Mouse (Mus musculus) liver, postnatal 0 days (tissue): ENCODE results near the gene Nkapl. TPM values are rescaled to one million over a fixed set of nuclear protein-coding genes. Genes with fewer than 3 reads are reported as not detected.

ENCODE experiments used
- ATAC-seq: fragments of 200-750 bp; cut with Nextera tagmentation; 2 replicates; pipeline ENCODE4 v1.8.0; 2017; ENCODE audit warnings: mild to moderate bottlenecking, moderate library complexity
- DNase-seq: peaks from one replicate; pipeline ENCODE4 v3.0.0-alpha.2; 2016
- H3K27ac ChIP-seq: fragments of 300-500 bp; sonication (generic); 2 replicates; pipeline ENCODE4 v1.5.1; 2014; ENCODE audit warnings: antibody characterized with exemption, moderate library complexity, mild to moderate bottlenecking, low read depth
- H3K27me3 ChIP-seq: fragments of 300-500 bp; sonication (generic); 2 replicates; pipeline ENCODE4 v1.6.1; 2014; ENCODE audit warnings: low read length, control low read depth, mixed read lengths; ENCODE audit not compliant: insufficient read depth
- H3K36me3 ChIP-seq: fragments of 300-500 bp; sonication (generic); replicated peaks from 2 replicates; pipeline ENCODE4 v1.6.1; 2014; ENCODE audit warnings: mild to moderate bottlenecking, control low read depth, low read length, moderate library complexity, mixed read lengths; ENCODE audit not compliant: insufficient read depth
- H3K4me1 ChIP-seq: fragments of 300-500 bp; sonication (generic); 2 replicates; pipeline ENCODE4 v1.6.1; 2014; ENCODE audit warnings: antibody characterized with exemption, mild to moderate bottlenecking, control low read depth; ENCODE audit not compliant: insufficient read depth
- H3K4me2 ChIP-seq: fragments of 300-500 bp; sonication (generic); 2 replicates; pipeline ENCODE4 v1.6.1; 2014; ENCODE audit warnings: low read depth, mild to moderate bottlenecking, low read length, moderate library complexity, mixed read lengths
- H3K4me3 ChIP-seq: fragments of 300-500 bp; sonication (generic); 2 replicates; pipeline ENCODE4 v1.5.1; 2014; ENCODE audit warnings: low read depth, low read length
- H3K9ac ChIP-seq: fragments of 300-500 bp; sonication (generic); replicated peaks from 2 replicates; pipeline ENCODE4 v1.6.1; 2014; ENCODE audit warnings: mild to moderate bottlenecking, moderate library complexity
- H3K9me3 ChIP-seq: fragments of 300-500 bp; sonication (generic); 2 replicates; pipeline ENCODE4 v1.6.1; 2016; ENCODE audit warnings: mild to moderate bottlenecking, control low read depth, low read length, mixed read lengths
- CTCF ChIP-seq: sonication (generic); IDR thresholded peaks from 2 replicates; pipeline ENCODE4 v1.5.1; 2016; ENCODE audit warnings: antibody characterized with exemption, low read depth
- EP300 ChIP-seq: IDR thresholded peaks from 2 replicates; pipeline ENCODE4 v1.6.1; 2016; ENCODE audit warnings: antibody characterized with exemption, low read depth, mild to moderate bottlenecking
- WGBS: fragments of 180-500 bp; shearing (Covaris S2); extraction: QIAGEN DNeasy Blood & Tissue Kit; methylation state at CpG from one replicate; pipeline ENCODE4 v1.1.7; 2014; ENCODE audit not compliant: insufficient replicate concordance; 5-methylcytosine and 5-hydroxymethylcytosine counted together
- polyA plus RNA-seq: library from polyadenylated mRNA; unstranded; fragments of >200 nt; fragmentation: Nextera tagmentation; extraction: Ambion mirVana; gene quantifications from 2 replicates; pipeline ENCODE4 v1.2.1, GENCODE M21; 2015

The Nkapl gene
- polyA plus RNA-seq, 1 experiment from 2014 or later = 2.0 TPM

- Histone ChIP-seq H3K27me3 (no peaks in the 10 kb centered on the region), H3K9me3 (no peaks in the 10 kb centered on the region), H3K4me1 (peaks cover 11% of the 10 kb centered on the region; the same call in 1 of the 2 replicates), H3K4me3 (no peak overlapping the region), H3K36me3 (no peaks in the 10 kb centered on the region), H3K27ac (no peak overlapping the region), H3K9ac (no peak overlapping the region), H3K4me2 (no peak overlapping the region)
- no peak for DNase-seq
- TF ChIP-seq EP300 = no peak
- no peak for TF ChIP-seq CTCF
- no peak for ATAC-seq
- WGBS = 39% methylated on average over 4 of the region's 4 CpGs
These were observed 12.0 kb downstream of the Nkapl start for GRCm38 (mm10) chr13:21456347-21456746.

DNA sequence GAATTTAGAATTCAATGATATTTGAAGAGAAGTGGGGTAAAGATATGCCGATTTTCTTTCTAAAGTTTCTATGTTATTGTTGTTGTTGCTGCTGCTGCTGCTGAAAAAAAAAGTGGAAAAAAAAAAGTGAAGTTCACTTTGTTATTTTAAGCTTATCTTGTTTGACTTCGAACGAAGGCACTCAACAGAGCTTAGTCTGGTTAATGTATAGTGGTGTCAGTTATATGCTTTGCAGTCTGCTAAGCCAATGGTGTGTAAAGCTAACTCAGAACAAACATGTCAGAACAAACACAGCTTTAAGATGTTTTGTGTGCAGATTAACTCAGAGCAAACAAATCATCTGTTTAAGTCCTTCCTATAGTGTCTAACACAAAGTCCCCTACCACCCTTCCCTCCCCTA lies 14.2 kb downstream of the Nkapl start:
- Histone ChIP-seq H3K27me3 (no peaks in the 10 kb centered on the region), H3K4me3 (no peak overlapping the region), H3K27ac (peak overlapping the region; percentile 81), H3K9ac (no peak overlapping the region), H3K36me3 (0 out of 2 replicates have a peak, but pooled peaks cover 4% of the 10 kb centered on the region), H3K4me2 (peak overlapping the region; percentile 75), H3K4me1 (peaks cover 17% of the 10 kb centered on the region; the same call in 1 of the 2 replicates), H3K9me3 (no peaks in the 10 kb centered on the region)
- ATAC-seq (no peak), DNase-seq (no peak)
- TF ChIP-seq CTCF = no peak
- TF ChIP-seq EP300 = no peak
- 41% methylated on average over 3 of the region's 3 CpGs for WGBS

DNA sequence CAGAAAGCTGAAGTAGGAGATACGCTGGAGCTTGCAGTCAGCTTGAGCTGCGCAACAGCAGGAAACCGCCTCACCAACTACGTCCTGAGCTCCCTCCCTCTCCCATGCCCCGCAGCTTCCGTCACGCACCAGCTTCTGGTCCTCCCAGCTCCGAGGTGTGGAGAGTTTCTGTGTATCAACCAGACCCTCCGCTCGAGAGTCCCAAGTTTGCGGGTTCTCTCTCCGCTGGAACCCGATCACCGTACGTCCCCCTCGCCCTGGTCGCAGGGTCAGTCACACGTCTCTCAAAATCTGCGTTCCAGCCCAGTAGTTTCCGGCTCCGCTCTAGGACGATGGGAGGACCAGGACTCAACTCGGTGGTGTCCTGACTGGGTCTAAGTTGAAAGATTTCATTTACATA lies 14.9 kb downstream of the Nkapl start, which contains the start of gene Zscan26:
Gene Zscan26, minus strand, starts transcription at position 282 of the 400 bp plus-strand sequence.
- 0 out of 2 replicates have a peak, but pooled peaks cover 4% of the 10 kb centered on the region for H3K36me3 ChIP-seq
- DNase-seq = peak; percentile 85
- H3K4me1 ChIP-seq = peaks cover 23% of the 10 kb centered on the region
- TF ChIP-seq EP300 = 0 out of 2 replicates have a peak, but pooled peaks have one; percentile 38
- no peak for TF ChIP-seq CTCF
- peak within 1 kb of the TSS; percentile 58 for H3K4me3 ChIP-seq
- H3K4me2 ChIP-seq = peak within 1 kb of the TSS; percentile 75
- H3K9ac ChIP-seq = peak within 1 kb of the TSS; percentile 61
- H3K27me3 ChIP-seq = no peaks in the 10 kb centered on the region
- H3K27ac ChIP-seq = peak within 1 kb of the TSS; percentile 81
- WGBS = under 1% methylated on average over 23 of the region's 23 CpGs
- H3K9me3 ChIP-seq = no peaks in the 10 kb centered on the region
- peak; percentile 95 for ATAC-seq

- Histone ChIP-seq H3K27me3 (no peaks in the 10 kb centered on the region), H3K4me3 (peak overlapping the region; percentile 58), H3K4me1 (peaks cover 25% of the 10 kb centered on the region), H3K36me3 (peaks cover 4% of the 10 kb centered on the region; the same call in 1 of the 2 replicates), H3K9me3 (no peaks in the 10 kb centered on the region), H3K9ac (peak overlapping the region; percentile 61), H3K4me2 (peak overlapping the region; percentile 75), H3K27ac (peak overlapping the region; percentile 81)
- DNase-seq (no peak), ATAC-seq (peak; percentile 15; the same call in 1 of the 2 replicates)
- WGBS = 2% methylated on average over 13 of the region's 13 CpGs
- TF ChIP-seq EP300 = no peak
- no peak for TF ChIP-seq CTCF
These were observed 15.3 kb downstream of the Nkapl start for GRCm38 (mm10) chr13:21453042-21453441.

GRCm38 (mm10) chr13:21447856-21448614 lies 20.3 kb downstream of the Nkapl start:
- no peak for DNase-seq
- peak overlapping the region; percentile 71 for H3K27ac ChIP-seq
- peak; percentile 34; the same call in 1 of the 2 replicates for ATAC-seq
- H3K4me1 ChIP-seq = peaks cover 28% of the 10 kb centered on the region
- TF ChIP-seq EP300 = no peak
- WGBS = 67% methylated on average over 16 of the region's 16 CpGs
- H3K9me3 ChIP-seq = no peaks in the 10 kb centered on the region
- H3K9ac ChIP-seq = no peak overlapping the region
- H3K36me3 ChIP-seq = peaks cover 40% of the 10 kb centered on the region
- H3K4me3 ChIP-seq = no peak overlapping the region
- no peak overlapping the region for H3K4me2 ChIP-seq
- no peaks in the 10 kb centered on the region for H3K27me3 ChIP-seq

- no peak overlapping the region for H3K9ac ChIP-seq
- WGBS = 80% methylated on average over 9 of the region's 9 CpGs
- H3K9me3 ChIP-seq = no peaks in the 10 kb centered on the region
- H3K4me2 ChIP-seq = no peak overlapping the region
- DNase-seq (no peak), ATAC-seq (no peak)
- H3K27me3 ChIP-seq = no peaks in the 10 kb centered on the region
- peaks cover 40% of the 10 kb centered on the region for H3K36me3 ChIP-seq
- TF ChIP-seq CTCF (no peak), EP300 (no peak)
- H3K4me3 ChIP-seq = no peak overlapping the region
- H3K4me1 ChIP-seq = peaks cover 23% of the 10 kb centered on the region
- H3K27ac ChIP-seq = no peak overlapping the region
These were observed 21.5 kb downstream of the Nkapl start for GRCm38 (mm10) chr13:21446796-21447195.
